Mouse (Mus musculus): ENCODE data around the gene Dlst. TPM values are rescaled to one million over a fixed set of nuclear protein-coding genes. Genes with fewer than 3 reads are reported as not detected.

Dlst gene
- total RNA-seq (2021) = 100 to 1,000 TPM; 286 to 336 TPM
- long read RNA-seq, experiment 1, transcript Dlst-201 (15 exons, 2,764 nt) = major isoform, 48 of 176 reads
- long read RNA-seq, experiment 1, partial matches to known transcripts = 124 of 176 reads
- long read RNA-seq, experiment 1, other reads (novel, unspliced or antisense) = 4 of 176 reads
- long read RNA-seq, experiment 2, transcript Dlst-201 (15 exons, 2,764 nt) = major isoform, 52 of 222 reads
- long read RNA-seq, experiment 2, partial matches to known transcripts = 163 of 222 reads
- long read RNA-seq, experiment 2, other reads (novel, unspliced or antisense) = 5 of 222 reads

- intact Hi-C loops (cut with DNase I) = no loop called here
- DNase-seq = peak; percentile 82 to 86
Observed at GRCm38 (mm10) chr12:85110698-85111592, at the start of gene Dlst, which contains the start of gene Prox2. Gene Dlst (plus strand): TSS chr12:85110833. Gene Prox2 (minus strand): TSS chr12:85110759.

GRCm38 (mm10) chr12:85071043-85071442 is 39.6 kb upstream of the Dlst start:
- intact Hi-C loops (cut with DNase I) = no loop called here
- no peak for DNase-seq

DNA sequence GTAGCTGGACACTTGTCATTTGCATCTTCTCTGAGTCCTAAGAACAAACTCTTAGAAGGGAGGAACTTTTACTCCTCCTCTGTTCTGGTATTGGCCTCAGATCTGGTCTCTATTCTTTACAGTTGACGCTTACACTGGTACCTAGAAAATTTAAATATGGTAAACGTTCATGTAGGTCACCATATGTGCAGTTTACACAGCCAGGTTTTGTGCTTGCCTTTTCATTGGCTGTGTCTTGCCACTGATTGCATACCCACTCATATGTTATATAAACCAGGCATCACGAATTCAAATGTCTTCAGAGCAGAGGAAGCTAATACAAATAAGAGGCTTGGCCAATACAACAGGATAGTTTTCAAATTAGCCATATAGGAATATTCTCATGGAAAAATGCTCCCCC is 33.5 kb upstream of the Dlst start:
- no peak for DNase-seq

DNA sequence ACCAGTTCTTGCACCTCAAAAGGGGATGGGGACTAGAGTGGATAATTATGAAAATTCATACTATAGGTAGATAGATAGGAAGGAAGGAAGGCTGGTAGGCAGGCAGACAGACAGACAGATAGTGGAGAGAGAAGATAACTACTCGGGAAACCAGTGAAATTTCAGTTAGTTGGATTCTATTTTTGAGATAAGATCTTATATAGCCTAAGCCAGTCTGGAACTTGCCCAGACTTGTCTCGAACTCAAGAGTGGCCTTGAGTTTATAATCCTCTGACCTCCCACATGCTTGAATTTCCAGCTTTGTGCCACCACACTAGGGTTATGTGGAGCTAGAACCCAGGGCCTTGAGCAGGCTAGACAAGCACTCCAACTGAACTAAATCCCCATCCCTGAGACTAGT is 26.4 kb upstream of the Dlst start:
- no peak for DNase-seq
- intact Hi-C loops (cut with DNase I) = no loop called here

More for the DNA sequence above, 33.5 kb upstream of the Dlst start:
- intact Hi-C loops (cut with DNase I) = no loop called here

GRCm38 (mm10) chr12:85084941-85085340 is 25.7 kb upstream of the Dlst start:
- intact Hi-C loops (cut with DNase I) = no loop called here
- DNase-seq = no peak

GRCm38 (mm10) chr12:85087845-85088244 is 22.8 kb upstream of the Dlst start:
- intact Hi-C loops (cut with DNase I) = no loop called here

DNA sequence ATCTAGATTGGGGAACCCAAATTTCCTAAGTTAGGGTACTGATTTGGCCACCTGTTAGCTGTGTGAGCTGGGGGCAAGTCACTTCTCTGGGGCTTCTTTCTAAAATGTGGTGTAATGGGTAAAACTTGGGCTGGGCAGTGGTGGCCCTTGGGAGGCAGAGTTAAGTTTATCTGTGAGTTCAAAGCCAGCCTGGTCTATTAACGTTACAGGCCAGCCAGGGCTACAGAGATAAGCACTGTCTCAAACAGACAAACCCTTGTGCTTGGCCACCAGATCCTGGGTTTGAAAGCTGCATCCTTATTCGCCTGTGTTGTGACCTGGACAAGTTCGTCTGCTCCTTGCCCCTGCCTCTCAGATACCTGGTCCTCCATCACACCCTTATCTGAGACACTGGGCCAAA is 19.4 kb upstream of the Dlst start:
- DNase-seq = no peak
- intact Hi-C loops (cut with DNase I) = loop anchor here (5.0 kb wide), 1 partner anchor 216 kb away; no protein-coding TSS in a partner anchor

More at GRCm38 (mm10) chr12:85087845-85088244, 22.8 kb upstream of the Dlst start:
- no peak for DNase-seq

GRCm38 (mm10) chr12:85092214-85092613 is 18.4 kb upstream of the Dlst start:
- DNase-seq = peak in 1 of 2 experiments; percentile 65
- intact Hi-C loops (cut with DNase I) = loop anchor here (5.0 kb wide), 1 partner anchor 215 kb away; no protein-coding TSS in a partner anchor

DNA sequence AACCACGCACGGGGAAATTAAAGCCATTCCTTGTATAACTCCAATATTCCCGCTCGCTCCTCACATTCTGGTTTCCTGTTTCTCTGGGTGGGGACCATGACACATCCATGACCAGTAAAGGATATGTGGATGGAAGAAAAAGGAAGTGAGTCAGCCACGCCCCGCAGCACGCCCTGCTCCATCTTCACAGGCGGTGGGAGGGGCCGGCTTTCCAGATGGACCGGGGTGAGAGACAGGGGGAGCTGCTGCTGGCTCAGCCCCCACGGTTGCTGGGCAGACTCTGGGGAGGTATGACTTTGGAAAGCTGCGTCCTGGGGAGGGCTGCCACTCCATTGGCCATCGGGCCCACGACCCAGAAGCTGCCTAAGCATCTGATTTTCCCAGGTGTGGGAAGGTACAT is 16.6 kb upstream of the Dlst start:
- peak; percentile 46 to 49 for DNase-seq
- intact Hi-C loops (cut with DNase I) = loop anchor here (5.0 kb wide), 1 partner anchor 213 kb away; no protein-coding TSS in a partner anchor

DNA sequence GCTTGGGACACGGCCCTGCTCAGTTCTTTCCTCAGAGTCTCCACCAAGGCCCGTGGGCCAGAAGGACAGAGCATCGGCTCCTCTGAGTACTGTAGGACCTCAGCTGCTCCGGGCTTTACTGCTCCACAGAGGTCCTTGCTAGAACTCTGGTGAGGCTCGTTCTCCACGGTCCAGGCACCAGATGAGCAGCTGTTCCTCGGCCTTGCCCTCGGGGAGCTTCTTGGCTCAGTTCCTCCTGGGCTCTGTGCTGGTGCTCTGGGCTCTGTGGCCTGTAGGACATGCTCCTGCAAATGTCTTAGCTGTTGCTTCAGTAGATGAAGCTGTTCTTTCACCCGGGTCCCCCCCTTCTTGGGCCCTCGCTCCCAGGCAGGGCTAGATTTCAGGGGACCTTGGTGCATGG is 15.9 kb upstream of the Dlst start:
- intact Hi-C loops (cut with DNase I) = loop anchor here (5.0 kb wide), 1 partner anchor 213 kb away; no protein-coding TSS in a partner anchor
- DNase-seq = peak; percentile 50 to 59

- intact Hi-C loops (cut with DNase I) = no loop called here
- DNase-seq = no peak
Observed at GRCm38 (mm10) chr12:85095146-85095545, 15.5 kb upstream of the Dlst start.

- intact Hi-C loops (cut with DNase I) = no loop called here
- no peak for DNase-seq
Observed at GRCm38 (mm10) chr12:85095859-85096258, 14.8 kb upstream of the Dlst start.

GRCm38 (mm10) chr12:85101001-85101400 is 9.6 kb upstream of the Dlst start:
- no peak for DNase-seq
- intact Hi-C loops (cut with DNase I) = no loop called here

- intact Hi-C loops (cut with DNase I) = no loop called here
- DNase-seq = no peak
Observed at GRCm38 (mm10) chr12:85101521-85102106, 9.0 kb upstream of the Dlst start.

- intact Hi-C loops (cut with DNase I) = no loop called here
Observed at GRCm38 (mm10) chr12:85103096-85103495, 7.5 kb upstream of the Dlst start.

DNA sequence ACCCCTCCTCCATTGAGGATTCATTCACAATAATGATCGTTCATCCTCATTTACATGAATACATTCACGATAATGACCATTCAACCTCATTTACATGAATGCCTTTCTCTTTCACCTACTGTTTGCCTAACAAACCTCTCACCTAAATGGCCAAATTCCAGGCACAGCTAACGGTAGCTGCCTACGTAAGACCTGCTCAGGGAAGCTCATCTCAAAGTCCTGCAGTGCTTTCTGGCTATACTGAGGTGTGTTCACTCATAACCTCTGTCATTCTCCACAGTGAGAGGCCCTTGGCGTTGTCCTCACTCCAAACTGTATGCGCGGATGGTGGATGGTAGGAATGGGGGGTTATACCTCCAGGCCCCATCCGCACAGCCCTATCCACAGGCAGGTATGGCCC is 5.8 kb upstream of the Dlst start:
- intact Hi-C loops (cut with DNase I) = no loop called here
- no peak for DNase-seq

More at GRCm38 (mm10) chr12:85103096-85103495, 7.5 kb upstream of the Dlst start:
- no peak for DNase-seq

GRCm38 (mm10) chr12:85106292-85106691 is 4.3 kb upstream of the Dlst start:
- no peak for DNase-seq
- intact Hi-C loops (cut with DNase I) = no loop called here

DNA sequence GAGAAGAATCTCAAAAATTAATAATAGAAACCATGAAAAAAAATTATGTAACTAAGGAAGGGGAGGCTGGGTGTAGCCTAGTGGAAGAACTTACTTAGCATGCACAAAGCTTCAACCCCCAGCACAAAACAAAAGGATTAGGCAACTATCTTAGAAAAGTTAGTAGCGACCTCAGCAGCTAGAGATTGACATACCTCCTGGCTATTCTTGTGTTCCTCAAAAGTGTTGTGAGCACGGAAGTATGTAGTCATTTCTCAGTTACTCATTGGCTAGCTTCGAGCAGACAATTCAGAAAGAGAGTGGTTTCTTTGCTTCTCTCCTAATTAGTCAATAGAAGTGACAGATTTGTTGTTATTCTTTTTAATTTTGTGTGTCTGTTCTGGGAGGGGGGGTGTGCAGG is 2.0 kb upstream of the Dlst start:
- intact Hi-C loops (cut with DNase I) = no loop called here
- DNase-seq = no peak

DNA sequence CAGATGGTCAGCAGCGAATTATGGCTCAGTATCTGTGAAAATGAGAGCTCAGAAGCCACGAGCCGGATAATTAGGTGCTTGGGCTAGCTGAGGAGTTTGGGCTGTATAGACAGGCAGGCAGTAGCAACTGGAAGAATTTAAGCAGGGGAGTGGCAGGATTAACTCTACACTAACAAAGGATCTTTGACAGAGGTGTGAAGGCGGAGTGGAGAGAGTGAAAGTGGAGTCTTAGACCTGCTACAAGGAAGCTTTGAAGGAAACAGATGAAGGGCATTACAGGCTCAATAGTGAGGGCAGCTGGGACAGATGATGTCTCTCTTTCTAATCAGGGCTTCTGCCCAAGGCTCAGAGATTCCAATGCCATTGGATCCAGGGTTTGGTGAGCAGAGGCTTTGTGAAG is 1.2 kb upstream of the Dlst start:
- intact Hi-C loops (cut with DNase I) = no loop called here
- no peak for DNase-seq

DNA sequence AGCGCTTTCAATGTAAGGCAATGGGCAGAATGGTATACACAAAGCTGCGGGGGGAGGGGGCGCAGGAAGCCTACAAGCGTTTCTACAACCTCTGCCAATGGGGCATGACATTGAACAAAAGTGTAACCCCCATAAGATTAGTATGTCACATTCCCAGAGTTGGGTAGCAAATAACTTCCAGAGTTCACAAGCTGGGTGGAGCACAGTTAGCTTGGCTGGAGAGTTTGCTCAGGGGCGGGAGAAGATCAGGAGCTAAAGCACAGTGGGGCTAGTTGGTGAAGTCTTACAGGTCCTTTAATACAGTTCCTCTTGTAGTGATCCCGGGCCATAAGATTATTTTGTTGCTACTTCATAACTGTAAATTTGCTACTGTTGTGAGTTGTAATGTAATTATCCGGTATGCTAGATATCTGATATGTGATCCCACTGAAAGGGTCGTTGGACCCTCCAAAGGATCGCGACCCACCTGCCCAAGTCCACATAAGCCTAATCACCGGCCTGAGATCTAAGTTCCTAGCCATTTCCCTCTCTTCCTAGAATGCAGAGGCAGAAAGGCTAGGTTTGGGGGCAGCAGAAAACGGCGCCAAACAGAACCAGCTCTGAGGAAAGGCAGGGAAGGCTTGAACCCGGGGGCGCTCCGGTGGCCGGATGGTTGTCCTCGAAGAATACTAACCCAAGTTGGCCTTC is 479 bp upstream of the Dlst start:
- intact Hi-C loops (cut with DNase I) = no loop called here
- no peak for DNase-seq
